Mouse (Mus musculus): ENCODE measurements around the gene Cbx6.
"Not testable (repeated sequence)": the region's sequence is repeated elsewhere in the genome, so short reads cannot be mapped to it uniquely, and the experiment has no call there.

Cbx6 gene

DNA sequence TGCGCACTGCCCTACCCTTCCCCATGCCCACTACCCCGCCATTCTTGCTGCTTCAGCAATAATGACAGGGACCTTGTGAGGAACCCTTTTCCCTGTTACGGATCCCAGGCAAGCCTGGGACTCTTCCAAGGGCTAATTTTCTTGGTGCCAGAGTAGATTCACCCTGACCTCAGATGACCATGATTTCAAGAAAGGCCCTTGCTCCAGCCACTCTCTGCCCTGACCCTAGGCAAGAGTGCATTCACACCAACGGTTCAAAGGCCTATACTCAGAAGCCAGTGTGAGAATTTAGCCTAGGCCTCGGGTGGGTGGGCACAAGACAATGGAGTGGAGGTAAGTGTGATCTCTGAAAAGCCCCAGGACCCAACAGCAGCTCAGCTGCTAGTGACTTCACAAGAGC is 5.1 kb downstream of the Cbx6 start:
- DNase-seq: no peak

DNA sequence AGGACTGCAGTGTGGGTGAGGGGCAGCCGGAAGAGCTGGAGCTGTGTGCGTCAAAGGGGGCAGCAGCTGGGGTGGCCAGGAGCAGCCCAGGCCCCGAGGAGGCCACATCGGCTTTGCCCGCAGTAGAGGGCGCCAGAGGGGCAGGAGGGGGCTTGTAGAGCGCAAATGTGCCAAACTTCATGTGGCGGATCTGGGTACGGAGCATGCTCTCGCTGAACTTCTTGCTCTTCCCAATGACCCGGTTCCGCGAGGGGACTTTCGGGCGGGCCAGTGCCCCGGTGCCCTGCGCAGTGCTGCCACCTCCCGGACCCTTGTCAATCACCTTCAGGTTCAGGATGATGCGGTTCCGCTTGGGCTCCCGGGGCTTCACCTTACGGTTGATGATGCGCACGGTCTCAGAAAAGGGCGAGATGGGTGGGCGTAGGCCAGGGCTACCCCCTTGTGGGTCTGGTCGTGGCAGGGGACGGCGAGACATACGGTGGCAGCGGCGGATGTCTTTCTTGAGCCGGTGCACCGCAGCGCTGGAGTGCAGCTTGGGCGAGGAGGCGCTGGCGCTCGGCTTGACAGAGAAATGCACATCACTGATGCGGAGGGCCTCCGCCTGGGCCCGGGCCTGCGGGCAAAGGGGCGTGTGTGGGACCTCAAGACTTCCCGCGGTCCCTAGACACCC is 6.0 kb downstream of the Cbx6 start:
- peak; percentile 33 to 46 for DNase-seq

DNA sequence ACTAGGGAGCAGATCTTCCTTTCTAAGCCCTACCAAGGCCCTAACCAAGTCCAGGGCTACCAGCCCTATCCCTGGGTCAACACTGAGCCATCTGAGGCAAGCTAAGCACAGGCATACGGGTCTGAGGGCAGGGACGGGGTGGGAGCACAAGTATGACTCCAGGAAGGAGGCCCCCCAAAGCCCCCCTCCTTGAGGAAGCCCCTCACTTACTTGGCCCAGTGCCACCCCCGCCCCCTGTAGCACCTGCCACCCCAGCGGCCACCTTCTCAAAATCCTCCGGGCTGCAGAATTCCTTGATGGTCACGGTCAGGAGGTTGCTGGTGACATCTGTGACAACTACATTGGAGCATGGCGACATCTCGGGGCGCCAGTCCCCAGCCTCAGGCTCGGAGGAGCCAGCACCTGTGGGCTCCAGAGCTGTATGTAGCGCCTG is 6.7 kb downstream of the Cbx6 start:
- DNase-seq: no peak

DNA sequence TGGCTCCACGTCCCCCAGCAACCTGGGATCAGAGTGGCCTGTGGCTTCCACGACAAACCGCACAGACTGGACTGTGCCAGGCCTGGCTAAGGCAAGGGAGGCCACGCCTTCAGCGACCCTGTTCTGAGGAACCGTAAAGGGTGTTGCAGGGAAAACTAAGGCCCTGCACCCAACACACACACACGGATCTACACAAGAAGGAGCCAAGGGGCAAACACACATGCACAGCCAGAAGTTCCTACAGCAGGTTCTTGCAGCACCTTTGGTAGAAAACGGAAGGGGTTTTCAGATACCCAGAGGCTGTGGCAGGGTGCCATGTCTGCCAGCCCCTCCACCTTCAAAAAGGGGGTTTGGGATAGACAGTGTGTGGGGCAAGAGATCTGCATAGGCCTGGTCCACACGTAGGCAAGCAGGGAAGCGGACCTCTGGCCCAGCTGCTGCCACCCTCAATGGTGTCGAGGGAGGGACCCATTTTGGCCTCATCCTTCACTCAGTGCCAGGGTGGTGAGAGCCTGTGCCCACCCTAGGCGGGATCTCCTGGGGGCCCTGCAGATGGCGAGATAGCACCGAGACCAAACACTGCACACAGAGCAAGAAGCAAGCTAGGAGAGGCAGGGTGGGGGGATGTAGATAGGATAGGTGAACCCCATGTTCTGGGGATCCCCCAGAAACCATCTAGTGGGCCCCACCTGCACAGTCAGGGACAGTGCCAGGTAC is 7.3 kb downstream of the Cbx6 start:
- no peak for DNase-seq

DNA sequence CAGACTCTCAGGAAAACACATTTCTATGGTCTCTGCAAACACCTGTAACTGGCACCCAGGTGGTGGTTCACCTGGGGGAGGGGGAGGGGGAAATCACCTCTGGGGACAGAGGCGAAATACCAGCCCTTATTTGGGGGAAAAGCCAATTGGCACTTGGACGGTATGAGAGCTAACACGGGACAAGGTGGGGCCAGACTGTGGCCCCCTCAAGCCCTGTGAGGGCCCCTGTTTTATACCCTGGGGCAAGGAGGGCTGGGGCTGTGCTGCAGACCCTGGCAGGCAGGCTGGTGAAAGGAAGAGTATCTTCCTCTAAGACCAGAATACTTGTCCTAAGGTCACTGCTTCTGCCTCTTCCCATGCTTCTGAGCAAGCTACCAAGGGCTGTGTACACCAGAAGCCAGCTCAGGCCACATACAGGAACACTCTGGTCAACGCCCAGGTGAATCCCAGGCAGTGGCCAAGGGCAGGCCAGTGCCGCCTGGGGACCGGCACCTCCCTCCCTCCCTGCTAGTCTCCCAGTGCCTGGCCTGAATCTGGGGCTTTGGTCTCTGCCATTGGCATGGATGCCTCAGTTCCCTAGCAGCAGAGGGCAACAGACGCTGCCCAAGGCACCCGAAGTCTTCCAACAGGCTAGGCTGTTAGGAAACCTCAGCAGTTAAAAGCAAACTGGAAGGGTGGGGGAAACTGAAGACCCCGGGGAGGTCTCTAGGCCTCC is 8.1 kb downstream of the Cbx6 start:
- DNase-seq: no peak

DNA sequence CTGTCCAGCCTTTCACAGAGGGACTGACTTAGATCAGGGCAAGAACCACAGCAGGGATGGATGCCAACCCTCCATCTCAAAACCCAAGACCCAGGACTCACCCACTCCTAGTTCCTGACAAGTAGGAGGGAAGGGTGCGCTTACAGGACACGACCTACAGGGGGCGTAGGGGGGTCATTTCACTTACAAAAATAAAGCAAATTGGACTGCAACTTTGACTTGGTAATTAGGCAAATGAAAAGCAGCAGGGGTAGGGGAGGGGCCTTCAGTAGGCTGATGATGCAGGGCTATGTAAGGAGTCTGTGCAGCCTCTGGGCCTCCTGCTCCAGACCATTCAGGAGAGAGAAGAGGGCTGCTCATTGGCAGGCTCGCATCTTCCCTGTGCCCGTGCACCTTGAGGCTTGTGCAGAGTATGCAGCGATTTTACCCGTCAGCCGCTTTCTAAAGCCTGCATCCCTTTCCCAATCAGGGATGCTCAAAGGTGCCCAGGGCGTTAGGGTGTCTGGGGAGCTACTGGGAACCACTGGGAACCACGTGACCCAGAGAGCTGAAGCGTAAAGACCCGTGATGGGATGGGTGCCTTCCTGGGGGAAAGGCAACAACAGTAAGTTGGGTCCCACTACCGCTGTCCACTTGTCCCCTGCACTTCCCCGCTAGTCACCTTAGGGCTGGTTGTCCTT is 9.2 kb downstream of the Cbx6 start:
- DNase-seq: peak in 1 of 2 experiments; percentile 20

DNA sequence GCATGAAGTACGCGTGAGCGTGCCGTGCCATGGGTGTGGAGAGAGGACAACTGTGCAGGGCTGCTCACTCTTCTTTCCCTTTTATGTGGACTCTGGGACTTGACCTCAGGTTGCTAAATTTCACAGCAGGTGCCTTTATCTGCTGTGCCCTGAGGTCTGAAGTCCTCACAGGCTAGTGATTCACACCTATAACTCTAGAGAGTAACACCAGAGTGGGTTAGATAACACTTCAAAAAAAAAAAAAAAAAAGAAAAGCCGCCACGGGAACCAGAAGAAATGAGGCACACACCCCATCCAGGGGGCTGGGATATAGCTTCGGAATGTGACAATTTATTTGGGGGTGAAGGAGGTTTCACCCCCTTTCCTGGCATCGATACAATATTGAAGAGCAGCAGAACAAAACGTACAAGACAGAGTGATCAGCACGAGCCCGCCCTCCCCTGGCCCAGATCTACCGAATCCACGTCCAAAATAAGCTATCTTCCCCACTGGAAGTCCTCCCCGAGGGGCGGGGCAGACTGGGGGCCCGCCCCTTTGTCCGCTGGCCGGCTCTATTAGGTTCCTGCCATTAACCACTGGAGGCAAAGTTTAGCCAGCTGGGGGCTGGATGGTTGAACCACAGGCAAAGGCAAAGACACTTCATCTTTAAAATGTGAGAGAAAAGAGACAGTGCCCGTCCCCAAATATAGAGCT is 10.8 kb downstream of the Cbx6 start:
- no peak for DNase-seq

DNA sequence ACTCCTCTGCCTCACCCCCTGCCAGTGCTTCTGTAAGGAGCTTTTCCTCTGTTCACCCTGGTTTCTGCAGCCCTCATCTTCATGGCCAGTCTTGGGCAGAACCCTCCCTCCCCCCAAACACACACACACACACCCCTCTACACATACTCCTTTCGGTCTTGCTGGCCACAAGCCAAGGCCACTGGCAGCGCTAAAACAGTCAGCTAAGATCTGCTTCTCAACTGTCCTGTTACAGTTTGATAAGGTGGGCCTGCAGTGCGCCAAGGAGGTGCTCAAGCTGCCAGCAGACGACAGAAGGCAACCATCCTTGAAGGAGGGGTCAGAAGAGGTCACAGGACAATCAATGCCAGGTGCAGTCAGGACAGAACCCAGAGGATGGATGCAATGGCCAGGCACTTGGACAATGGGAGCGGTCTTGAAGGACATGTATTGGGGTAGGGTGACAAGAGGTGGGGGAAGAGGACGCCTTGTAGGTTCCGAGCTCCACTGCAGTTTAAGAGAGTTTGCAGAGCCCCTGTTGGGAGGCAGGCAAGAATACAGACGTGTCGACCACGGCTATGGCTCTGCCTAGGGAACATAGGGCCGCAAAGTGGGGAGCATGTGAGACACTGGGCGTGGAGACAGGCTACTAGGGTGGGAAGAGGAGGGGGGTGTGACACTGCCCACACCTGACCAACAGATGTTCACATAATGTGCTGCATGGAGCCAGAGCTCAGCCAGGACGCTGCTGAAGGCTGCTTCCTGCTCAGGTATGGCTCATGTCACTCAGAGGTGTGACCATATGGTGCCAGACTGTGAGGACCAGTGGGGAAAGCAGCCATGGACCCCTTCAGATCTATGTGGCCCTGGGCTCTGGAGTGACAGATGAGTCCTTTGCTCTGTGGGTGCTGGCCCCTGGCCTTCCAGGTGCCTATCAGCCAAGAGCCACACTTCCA is 12.0 kb downstream of the Cbx6 start:
- no peak for DNase-seq

DNA sequence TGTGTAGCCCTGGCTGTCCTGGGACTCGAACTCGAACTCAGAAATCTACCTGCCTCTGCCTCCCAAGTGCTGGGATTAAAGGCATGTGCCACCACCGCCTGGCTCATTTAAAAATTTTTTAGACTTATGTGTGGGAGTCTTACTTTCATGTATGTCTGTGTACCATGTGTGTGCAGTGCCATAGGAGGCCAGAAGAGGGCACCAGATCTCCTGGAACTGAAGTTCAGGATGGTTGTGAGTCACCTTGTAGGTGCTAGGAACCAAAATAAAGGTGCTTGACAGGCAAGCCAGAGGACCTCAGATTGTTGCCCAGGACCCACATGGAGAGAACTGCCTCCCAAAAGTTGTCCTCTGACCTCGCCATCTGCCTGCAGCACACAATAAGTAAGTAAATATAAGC is 16.2 kb downstream of the Cbx6 start:
- peak in 1 of 2 experiments; percentile 20 for DNase-seq

DNA sequence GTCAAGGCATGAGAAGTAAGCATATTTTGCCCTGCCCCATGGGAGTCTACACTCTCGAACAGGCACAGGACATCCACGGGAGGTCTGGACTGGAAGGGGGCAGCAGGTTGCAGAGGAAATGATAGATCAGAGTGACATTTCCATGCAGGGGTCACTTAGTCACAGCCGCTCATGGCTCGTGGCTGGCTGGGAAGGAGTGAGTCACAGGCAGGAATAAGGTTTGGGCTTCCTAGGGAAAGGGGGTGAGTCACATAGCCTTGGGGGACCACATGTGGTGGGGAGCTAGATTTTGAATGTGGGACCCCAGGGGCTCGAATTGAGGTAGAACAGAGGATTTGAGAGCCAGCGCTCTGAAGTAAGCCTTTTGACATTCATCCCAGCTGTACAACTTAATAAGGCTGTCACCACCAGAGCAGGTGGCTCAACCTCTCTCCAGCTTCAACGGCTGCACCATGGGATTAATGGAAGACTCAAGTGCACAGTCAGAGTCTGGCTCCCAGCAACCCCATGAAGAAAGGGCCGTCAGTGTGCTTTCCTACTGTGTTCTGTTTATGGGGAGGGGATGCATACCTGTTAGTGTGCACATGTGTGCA is 20.7 kb downstream of the Cbx6 start:
- no peak for DNase-seq

DNA sequence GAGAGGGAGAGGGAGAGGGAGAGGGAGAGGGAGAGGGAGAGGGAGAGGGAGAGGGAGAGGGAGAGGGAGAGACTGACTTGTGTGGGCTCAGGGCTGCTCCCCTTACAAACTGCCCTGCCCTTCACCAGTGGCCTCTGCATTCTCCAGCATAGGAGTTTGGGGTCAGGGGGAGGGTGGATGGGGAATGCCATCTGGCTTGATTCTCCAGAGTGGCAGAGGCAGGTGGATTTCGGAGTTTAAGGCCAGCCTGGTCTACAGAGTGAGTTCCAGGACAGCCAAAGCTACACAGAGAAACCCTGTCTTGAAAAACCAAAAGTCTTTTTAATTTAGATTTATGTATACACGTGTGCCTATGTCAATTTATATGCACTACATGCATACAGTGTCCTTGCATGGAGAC is 21.6 kb downstream of the Cbx6 start:
- DNase-seq: not testable (repeated sequence)

DNA sequence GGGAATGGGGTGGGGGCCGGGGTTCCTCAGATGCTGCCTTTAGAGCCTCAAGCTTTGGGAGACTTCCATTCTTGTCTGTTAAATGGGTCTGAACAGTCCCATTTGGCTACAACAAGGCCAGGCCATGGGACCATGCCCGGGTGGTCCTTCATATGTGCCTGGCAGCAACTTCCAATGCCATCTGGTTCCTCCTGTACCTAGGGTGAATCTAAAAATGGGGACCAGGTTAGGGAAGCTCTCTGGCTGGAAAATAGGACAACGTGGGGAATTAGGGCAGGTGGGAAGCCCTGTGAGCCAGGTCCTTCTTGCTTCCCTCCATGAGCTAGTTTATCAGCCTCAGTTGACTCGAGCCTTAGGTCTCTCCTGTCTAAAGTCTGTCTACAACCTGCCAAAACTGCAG is 23.5 kb downstream of the Cbx6 start:
- DNase-seq: no peak

DNA sequence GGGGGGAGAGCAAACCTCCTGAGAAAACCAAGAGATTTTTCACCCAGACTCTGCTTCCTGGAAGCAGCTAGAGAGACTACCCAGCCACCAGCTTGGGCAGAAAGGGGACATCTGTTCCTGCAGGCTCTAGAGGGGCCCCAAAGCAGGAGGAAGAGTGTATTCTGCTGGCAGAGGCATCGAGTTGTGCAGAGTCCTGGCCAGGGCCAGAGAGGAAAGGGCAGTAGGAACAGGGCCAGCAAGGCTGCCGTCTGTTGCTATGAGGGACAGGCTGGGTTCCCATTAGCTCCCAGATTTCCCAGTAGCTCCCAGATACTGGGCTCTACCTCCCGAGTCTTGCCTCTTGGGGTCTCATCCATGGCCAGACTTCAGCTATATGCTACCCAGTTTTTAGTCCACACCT is 24.4 kb downstream of the Cbx6 start:
- DNase-seq: no peak

DNA sequence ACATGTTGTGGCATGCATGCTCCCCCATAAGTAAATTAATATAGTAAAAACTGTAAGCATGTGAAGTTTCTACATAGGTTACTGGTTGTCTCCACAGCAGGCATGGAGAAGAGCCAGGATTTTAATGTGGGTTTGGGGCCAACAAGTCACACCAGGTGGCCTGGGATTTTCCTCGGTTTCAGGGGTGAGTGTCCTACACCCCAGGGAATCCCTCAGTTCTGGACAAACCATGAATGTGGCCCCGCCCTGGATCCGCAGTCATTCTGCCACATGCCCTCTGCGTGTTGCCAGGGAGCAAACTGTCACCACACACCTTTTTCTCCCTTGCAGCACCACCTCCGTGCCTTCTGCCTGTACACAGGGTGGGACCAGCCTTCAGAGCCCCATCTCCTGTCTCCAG is 25.8 kb downstream of the Cbx6 start:
- DNase-seq: no peak

DNA sequence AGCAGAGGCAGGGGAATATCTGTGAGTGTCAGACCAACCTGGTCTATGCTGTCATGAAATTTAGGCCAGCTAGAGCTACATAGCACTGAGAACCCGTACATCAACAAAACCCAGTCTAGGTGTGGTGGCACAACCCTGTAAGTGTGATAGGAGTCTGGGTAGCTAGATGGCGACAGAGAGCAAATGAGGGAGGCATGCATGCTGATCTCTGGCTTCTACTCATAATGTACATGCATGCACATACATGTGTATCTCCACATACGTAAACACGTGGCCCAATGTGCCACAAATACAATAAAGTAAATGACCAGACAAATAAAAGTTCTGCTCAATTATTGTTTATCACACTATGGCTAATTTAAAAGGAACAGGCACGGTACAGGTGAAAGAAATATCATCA is 26.4 kb downstream of the Cbx6 start:
- DNase-seq: peak; percentile 30 to 46

DNA sequence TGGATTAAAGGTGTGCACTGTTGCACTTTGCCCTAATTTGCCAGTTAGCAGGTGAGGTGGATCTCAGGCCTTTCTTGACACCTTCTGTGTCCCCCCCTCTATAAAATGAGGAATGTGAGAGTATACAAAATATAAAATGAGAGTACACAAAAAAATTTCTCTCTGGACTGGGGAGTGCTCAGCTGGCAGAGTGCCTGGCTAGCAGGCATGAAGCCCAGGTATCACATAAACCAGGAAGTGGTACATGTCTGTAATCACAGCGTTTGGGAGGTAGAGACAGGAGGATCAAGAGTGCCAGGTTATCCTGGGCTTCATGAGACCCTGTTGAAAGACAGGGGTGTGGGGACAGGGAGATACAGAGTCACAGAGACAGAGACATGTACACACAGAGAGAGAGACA is 27.4 kb downstream of the Cbx6 start:
- no peak for DNase-seq

DNA sequence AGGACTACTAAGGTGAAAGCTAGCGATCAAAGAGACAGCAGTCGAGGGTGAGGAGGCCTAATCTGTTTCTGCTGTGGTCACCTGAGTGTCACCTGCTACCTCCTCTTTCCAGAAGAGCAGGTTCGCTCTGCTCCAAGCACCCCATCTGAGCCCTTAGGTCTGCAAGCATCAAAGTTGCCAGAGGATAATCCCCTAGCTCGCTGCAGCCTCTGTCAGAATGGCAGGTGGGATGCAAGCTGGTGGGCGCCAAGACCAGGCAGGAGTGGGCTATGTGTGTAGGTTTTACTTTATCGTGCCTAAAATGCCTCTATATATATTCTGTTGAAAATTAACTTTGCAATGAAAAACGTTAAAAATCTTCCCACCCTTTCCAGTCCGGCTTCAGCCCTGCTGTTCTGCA is 29.2 kb downstream of the Cbx6 start:
- no peak for DNase-seq

DNA sequence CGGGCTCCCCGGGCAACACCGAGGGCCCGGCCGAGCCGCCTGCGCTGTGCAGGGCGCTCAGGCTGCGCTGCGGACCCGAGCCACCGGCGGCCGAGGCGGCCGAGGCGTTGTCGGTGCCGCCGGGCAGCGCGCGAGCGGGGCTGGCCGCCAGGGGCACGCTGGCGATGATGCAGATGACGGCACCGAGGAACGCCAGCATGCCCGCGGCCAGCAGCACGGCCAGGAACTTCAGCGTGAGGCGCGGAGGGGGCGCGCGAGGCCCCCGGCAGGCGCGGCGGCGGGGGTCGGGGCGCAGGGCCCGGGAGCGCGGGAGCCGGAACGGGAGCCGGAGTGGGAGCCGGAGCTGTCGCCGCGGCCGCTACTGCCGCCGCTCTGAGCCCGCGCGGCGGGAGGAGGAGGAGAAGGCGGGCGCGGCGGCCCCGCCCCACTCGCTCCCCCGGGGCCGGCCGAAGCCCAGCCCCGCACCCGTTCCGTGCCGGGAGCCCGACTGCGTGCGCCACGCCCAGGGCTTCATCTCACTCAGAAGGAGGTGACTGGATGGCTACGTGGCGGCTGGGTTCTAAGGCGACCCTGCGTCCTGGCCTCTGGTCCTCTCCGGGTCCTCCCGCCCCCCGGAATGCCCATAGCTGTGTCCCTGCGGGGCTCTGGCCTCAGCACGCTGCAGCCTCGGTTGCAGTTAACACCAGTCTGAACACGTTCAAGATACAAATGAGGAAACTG is 30.0 kb downstream of the Cbx6 start, which contains the start of gene Nptxr:
Nptxr (minus strand) TSS at position 415 of the 720 bp plus-strand sequence.
- peak in 1 of 2 experiments; percentile 17 for DNase-seq

DNA sequence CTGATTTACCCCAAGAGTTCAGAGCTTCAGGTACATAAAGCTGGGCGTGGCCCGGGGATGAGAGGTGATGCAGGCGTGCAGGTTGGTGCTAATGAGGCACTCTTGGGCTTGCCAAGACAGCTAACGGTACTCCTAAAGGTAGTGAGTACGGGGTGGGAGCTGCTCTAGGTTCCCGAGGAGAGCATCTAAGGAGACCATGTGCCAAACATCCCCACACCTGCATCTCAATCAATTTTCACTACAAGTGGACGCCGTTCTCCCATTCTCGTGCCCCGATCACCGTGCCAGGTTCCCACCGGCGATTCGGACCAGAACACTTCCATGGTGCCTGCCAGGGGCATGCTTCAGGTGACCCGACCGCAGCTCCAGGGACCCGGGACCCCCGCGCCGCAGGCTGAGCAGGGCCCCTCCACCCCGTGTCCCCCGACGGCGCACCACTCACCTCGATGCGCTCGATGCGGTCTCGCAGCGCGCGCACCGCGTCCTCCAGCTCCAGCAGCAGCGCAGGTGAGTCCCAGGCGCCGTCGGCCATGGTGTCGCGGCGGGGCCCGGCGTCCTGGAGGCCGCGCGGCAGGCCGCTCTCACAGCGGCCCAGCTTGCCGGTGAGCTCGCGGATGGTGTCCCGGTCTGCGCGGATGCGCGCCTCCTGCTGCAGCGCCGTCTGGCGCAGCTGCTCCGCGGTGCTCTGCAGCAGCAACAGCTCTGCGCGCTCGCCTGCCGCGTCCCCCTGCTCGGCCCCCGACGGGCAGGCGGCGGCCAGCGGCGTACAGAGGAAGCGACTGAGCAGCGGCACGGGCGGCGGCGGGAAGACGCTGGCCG is 30.7 kb downstream of the Cbx6 start:
- peak in 1 of 2 experiments; percentile 24 for DNase-seq
